Mouse (Mus musculus): ENCODE measurements around the gene Taf11.

Taf11 gene

GRCm38 (mm10) chr17:27922174-27922712, 12.6 kb upstream of the Taf11 start:
- DNase-seq (ENCODE audit: extremely low spot score, low spot score) = no peak

GRCm38 (mm10) chr17:27920676-27921075, 11.0 kb upstream of the Taf11 start:
- no peak for DNase-seq (ENCODE audit: extremely low spot score, low spot score)

- no peak for DNase-seq (ENCODE audit: extremely low spot score, low spot score)
Observed at GRCm38 (mm10) chr17:27916366-27916765, 6.7 kb upstream of the Taf11 start.

- no peak for DNase-seq (ENCODE audit: extremely low spot score, low spot score)
Observed at GRCm38 (mm10) chr17:27914742-27915141, 5.1 kb upstream of the Taf11 start.

- no peak for DNase-seq (ENCODE audit: extremely low spot score, low spot score)
Observed at GRCm38 (mm10) chr17:27911371-27911770, 1.7 kb upstream of the Taf11 start.

GRCm38 (mm10) chr17:27908888-27909621, 589 bp downstream of the Taf11 start, which contains the start of gene Anks1:
Anks1 (plus strand) TSS chr17:27909306.
- peak; percentile 92 for DNase-seq (ENCODE audit: extremely low spot score, low spot score)

GRCm38 (mm10) chr17:27908206-27908887, 1.3 kb downstream of the Taf11 start:
- no peak for DNase-seq (ENCODE audit: extremely low spot score, low spot score)

GRCm38 (mm10) chr17:27907512-27908205, 2.0 kb downstream of the Taf11 start:
- DNase-seq (ENCODE audit: extremely low spot score, low spot score) = peak; percentile 95

- no peak for DNase-seq (ENCODE audit: extremely low spot score, low spot score)
Observed at GRCm38 (mm10) chr17:27886499-27887210, 23.0 kb downstream of the Taf11 start.

- no peak for DNase-seq (ENCODE audit: extremely low spot score, low spot score)
Observed at GRCm38 (mm10) chr17:27883994-27884393, 25.6 kb downstream of the Taf11 start.

GRCm38 (mm10) chr17:27883129-27883528, 26.5 kb downstream of the Taf11 start:
- no peak for DNase-seq (ENCODE audit: extremely low spot score, low spot score)

GRCm38 (mm10) chr17:27881518-27881917, 28.1 kb downstream of the Taf11 start:
- no peak for DNase-seq (ENCODE audit: extremely low spot score, low spot score)

- DNase-seq (ENCODE audit: extremely low spot score, low spot score) = no peak
Observed at GRCm38 (mm10) chr17:27874510-27874909, 35.1 kb downstream of the Taf11 start.

- DNase-seq (ENCODE audit: extremely low spot score, low spot score) = no peak
Observed at GRCm38 (mm10) chr17:27873583-27873982, 36.1 kb downstream of the Taf11 start.

GRCm38 (mm10) chr17:27871851-27872250, 37.8 kb downstream of the Taf11 start:
- DNase-seq (ENCODE audit: extremely low spot score, low spot score) = no peak

- no peak for DNase-seq (ENCODE audit: extremely low spot score, low spot score)
Observed at GRCm38 (mm10) chr17:27866737-27867136, 42.9 kb downstream of the Taf11 start.

GRCm38 (mm10) chr17:27865461-27865860, 44.2 kb downstream of the Taf11 start:
- no peak for DNase-seq (ENCODE audit: extremely low spot score, low spot score)

- DNase-seq (ENCODE audit: extremely low spot score, low spot score) = no peak
Observed at GRCm38 (mm10) chr17:27859131-27859530, 50.5 kb downstream of the Taf11 start.

GRCm38 (mm10) chr17:27857649-27858475, 51.8 kb downstream of the Taf11 start:
- DNase-seq (ENCODE audit: extremely low spot score, low spot score) = peak; percentile 18
